Mouse (Mus musculus): ENCODE results near the gene Lrrc7. TPM values are rescaled to one million over a fixed set of nuclear protein-coding genes. Genes with fewer than 3 reads are reported as not detected.

The Lrrc7 gene
- polyA plus RNA-seq, 1 experiment, result 2.3 TPM

DNA sequence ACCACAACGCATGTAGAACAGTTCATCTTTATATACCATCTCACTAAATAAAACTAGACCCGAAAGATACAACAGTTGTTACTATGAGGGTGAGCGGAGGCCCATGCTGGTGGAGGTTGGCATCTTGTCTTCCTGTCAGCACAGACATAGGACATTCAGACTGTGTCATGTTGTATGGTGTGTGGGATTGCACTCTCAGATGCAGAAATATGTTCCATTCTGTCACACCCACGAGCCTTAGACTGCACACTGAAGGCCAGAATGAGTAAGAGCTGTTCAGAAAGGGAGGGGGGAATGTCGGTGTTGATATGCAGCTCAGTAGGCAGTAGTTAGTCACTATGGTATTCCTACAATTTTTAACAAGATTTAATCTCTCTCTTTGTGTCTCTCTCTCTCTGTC, 9.9 kb downstream of the Lrrc7 start:
- no peak for TF ChIP-seq POLR2A (IDR thresholded peaks at IDR 0.05; ENCODE audit: low read depth, low read length)
- no peak for TF ChIP-seq CTCF (IDR thresholded peaks at IDR 0.05; ENCODE audit: borderline replicate concordance, insufficient read depth, low read length)
- H3K4me1 ChIP-seq (ENCODE audit: control insufficient read depth, insufficient read depth, low read length), result no peaks in the 10 kb centered on the region
- no peak overlapping the region for H3K27ac ChIP-seq (ENCODE audit: insufficient read depth, low read length)
- no peak overlapping the region for H3K4me3 ChIP-seq (ENCODE audit: insufficient read depth, low read length)

- no peaks in the 10 kb centered on the region for H3K4me1 ChIP-seq (ENCODE audit: control insufficient read depth, insufficient read depth, low read length)
- no peak overlapping the region for H3K27ac ChIP-seq (ENCODE audit: insufficient read depth, low read length)
- TF ChIP-seq POLR2A (IDR thresholded peaks at IDR 0.05; ENCODE audit: low read depth, low read length), result no peak
- no peak for TF ChIP-seq CTCF (IDR thresholded peaks at IDR 0.05; ENCODE audit: borderline replicate concordance, insufficient read depth, low read length)
- H3K4me3 ChIP-seq (ENCODE audit: insufficient read depth, low read length), result no peak overlapping the region
Observed at GRCm38 (mm10) chr3:158543481-158543880, 18.5 kb downstream of the Lrrc7 start.

DNA sequence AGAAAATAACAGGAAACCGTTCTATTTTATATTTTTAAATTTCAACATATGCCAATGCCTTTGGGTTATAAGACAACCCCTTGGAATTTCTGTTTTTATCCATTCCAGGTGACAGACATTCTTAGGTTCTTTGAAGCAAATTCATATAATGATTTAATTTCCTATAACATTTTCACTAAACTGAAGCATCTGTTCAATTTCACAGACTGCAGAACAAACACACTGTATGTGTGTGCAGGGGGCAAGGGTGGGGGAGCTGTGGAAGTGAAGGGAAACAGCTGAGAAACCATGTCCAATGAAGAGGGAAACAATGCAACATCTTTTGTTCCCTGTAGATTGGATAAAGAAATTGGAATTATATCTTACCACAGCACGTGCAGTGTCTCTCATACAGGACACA, 29.2 kb downstream of the Lrrc7 start:
- Histone ChIP-seq H3K4me3 (ENCODE audit: insufficient read depth, low read length) (no peak overlapping the region), H3K4me1 (ENCODE audit: control insufficient read depth, insufficient read depth, low read length) (no peaks in the 10 kb centered on the region), H3K27ac (ENCODE audit: insufficient read depth, low read length) (no peak overlapping the region)
- TF ChIP-seq CTCF (IDR thresholded peaks at IDR 0.05; ENCODE audit: borderline replicate concordance, insufficient read depth, low read length), result no peak
- no peak for TF ChIP-seq POLR2A (IDR thresholded peaks at IDR 0.05; ENCODE audit: low read depth, low read length)

DNA sequence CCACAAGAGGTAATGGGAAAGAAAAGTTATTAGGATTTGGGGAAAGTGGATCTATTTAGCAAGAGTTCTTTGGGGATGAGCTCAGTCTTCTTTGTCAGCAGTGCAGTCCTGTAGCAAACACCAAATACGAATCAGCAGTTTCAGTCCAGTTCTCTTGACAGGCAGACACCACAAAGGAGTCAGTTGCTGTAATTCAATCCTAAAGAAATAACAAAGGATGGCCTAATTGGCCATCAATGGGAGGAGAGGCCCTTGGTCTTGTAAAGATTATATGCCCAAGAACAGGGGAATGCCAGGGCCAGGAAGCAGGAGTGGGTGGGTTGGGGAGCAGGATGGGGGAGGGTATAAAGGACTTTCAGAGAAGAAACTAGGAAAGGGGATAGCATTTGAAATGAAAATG, 33.5 kb downstream of the Lrrc7 start:
- H3K4me1 ChIP-seq (ENCODE audit: control insufficient read depth, insufficient read depth, low read length), result no peaks in the 10 kb centered on the region
- H3K4me3 ChIP-seq (ENCODE audit: insufficient read depth, low read length), result no peak overlapping the region
- TF ChIP-seq CTCF (IDR thresholded peaks at IDR 0.05; ENCODE audit: borderline replicate concordance, insufficient read depth, low read length), result no peak
- TF ChIP-seq POLR2A (IDR thresholded peaks at IDR 0.05; ENCODE audit: low read depth, low read length), result no peak
- no peak overlapping the region for H3K27ac ChIP-seq (ENCODE audit: insufficient read depth, low read length)

DNA sequence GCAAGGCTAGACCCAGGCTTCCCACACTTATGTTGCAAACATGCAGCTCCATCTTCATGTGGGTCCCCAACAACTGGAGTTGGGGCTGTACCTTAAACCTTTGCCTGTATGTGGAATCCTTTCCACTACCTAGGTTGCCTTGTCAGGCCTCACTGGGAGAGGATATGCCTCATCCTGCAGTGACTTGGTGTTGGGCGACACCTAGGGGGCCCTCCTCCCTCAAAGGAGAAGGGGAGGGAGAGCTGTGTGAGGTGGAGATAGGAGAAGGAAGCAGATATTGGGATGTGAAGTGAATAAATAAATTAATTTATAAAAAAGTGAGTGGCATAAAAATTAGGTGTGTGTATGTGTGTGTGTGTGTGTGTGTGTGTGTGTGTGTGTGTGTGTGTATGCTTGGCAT, 68.3 kb downstream of the Lrrc7 start:
- no peak overlapping the region for H3K27ac ChIP-seq (ENCODE audit: insufficient read depth, low read length)
- TF ChIP-seq POLR2A (IDR thresholded peaks at IDR 0.05; ENCODE audit: low read depth, low read length) (no peak), CTCF (IDR thresholded peaks at IDR 0.05; ENCODE audit: borderline replicate concordance, insufficient read depth, low read length) (no peak)
- no peaks in the 10 kb centered on the region for H3K4me1 ChIP-seq (ENCODE audit: control insufficient read depth, insufficient read depth, low read length)
- H3K4me3 ChIP-seq (ENCODE audit: insufficient read depth, low read length), result no peak overlapping the region

GRCm38 (mm10) chr3:158479677-158480076, 82.3 kb downstream of the Lrrc7 start:
- Histone ChIP-seq H3K27ac (ENCODE audit: insufficient read depth, low read length) (no peak overlapping the region), H3K4me3 (ENCODE audit: insufficient read depth, low read length) (no peak overlapping the region), H3K4me1 (ENCODE audit: control insufficient read depth, insufficient read depth, low read length) (no peaks in the 10 kb centered on the region)
- TF ChIP-seq CTCF (IDR thresholded peaks at IDR 0.05; ENCODE audit: borderline replicate concordance, insufficient read depth, low read length) (no peak), POLR2A (IDR thresholded peaks at IDR 0.05; ENCODE audit: low read depth, low read length) (no peak)

GRCm38 (mm10) chr3:158400600-158400999, 161.4 kb downstream of the Lrrc7 start:
- no peak for TF ChIP-seq CTCF (IDR thresholded peaks at IDR 0.05; ENCODE audit: borderline replicate concordance, insufficient read depth, low read length)
- TF ChIP-seq POLR2A (IDR thresholded peaks at IDR 0.05; ENCODE audit: low read depth, low read length), result no peak
- Histone ChIP-seq H3K4me1 (ENCODE audit: control insufficient read depth, insufficient read depth, low read length) (no peaks in the 10 kb centered on the region), H3K4me3 (ENCODE audit: insufficient read depth, low read length) (no peak overlapping the region), H3K27ac (ENCODE audit: insufficient read depth, low read length) (no peak overlapping the region)

- Histone ChIP-seq H3K4me1 (ENCODE audit: control insufficient read depth, insufficient read depth, low read length) (no peaks in the 10 kb centered on the region), H3K27ac (ENCODE audit: insufficient read depth, low read length) (no peak overlapping the region), H3K4me3 (ENCODE audit: insufficient read depth, low read length) (no peak overlapping the region)
- TF ChIP-seq CTCF (IDR thresholded peaks at IDR 0.05; ENCODE audit: borderline replicate concordance, insufficient read depth, low read length), result no peak
- no peak for TF ChIP-seq POLR2A (IDR thresholded peaks at IDR 0.05; ENCODE audit: low read depth, low read length)
Observed at GRCm38 (mm10) chr3:158391534-158391933, 170.5 kb downstream of the Lrrc7 start.

GRCm38 (mm10) chr3:158388076-158388454, 174.0 kb downstream of the Lrrc7 start:
- no peak for TF ChIP-seq POLR2A (IDR thresholded peaks at IDR 0.05; ENCODE audit: low read depth, low read length)
- no peak for TF ChIP-seq CTCF (IDR thresholded peaks at IDR 0.05; ENCODE audit: borderline replicate concordance, insufficient read depth, low read length)
- Histone ChIP-seq H3K4me3 (ENCODE audit: insufficient read depth, low read length) (no peak overlapping the region), H3K4me1 (ENCODE audit: control insufficient read depth, insufficient read depth, low read length) (no peaks in the 10 kb centered on the region), H3K27ac (ENCODE audit: insufficient read depth, low read length) (no peak overlapping the region)

DNA sequence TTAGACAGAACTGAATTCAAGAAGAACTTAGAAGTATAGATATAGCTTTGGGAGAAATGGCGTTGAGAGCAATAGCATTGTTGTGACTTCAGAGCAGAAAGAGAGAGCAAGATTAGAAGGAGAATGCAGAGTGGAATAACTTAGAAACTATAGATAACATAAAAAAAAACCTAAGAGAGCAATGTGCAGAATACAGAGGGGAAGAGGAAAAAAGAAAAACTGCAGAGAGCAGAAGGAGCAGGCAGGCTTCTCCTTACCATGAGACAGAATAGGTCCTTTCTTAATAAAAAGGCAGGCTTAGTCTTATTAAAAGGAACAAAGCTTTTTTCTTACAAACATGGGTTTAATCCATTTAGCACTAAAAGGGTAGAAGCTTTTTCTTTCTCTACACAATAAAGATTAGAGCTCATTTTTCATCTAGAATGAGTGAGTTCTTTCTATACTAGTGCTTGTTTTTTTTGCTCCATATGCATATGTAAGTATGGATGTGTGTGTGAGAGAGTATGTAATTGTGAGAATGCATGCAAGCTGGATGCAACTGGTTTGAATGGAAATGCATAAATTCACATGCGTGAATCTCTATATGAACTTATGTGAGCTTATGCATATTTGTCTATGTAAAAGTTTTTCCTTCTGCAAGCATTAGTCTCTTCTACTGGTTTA, 174.5 kb downstream of the Lrrc7 start:
- no peak for TF ChIP-seq POLR2A (IDR thresholded peaks at IDR 0.05; ENCODE audit: low read depth, low read length)
- TF ChIP-seq CTCF (IDR thresholded peaks at IDR 0.05; ENCODE audit: borderline replicate concordance, insufficient read depth, low read length), result no peak

More for the DNA sequence above, 174.5 kb downstream of the Lrrc7 start:
- Histone ChIP-seq H3K4me3 (ENCODE audit: insufficient read depth, low read length) (no peak overlapping the region), H3K4me1 (ENCODE audit: control insufficient read depth, insufficient read depth, low read length) (no peaks in the 10 kb centered on the region), H3K27ac (ENCODE audit: insufficient read depth, low read length) (no peak overlapping the region)
